Mouse (Mus musculus) MEL (cell line): ENCODE data around the gene Acat2. TPM values are rescaled to one million over a fixed set of nuclear protein-coding genes. Genes with fewer than 3 reads are reported as not detected.
A peak's percentile ranks its signal among the peaks of the same experiment; 100 is the strongest.

ENCODE experiments used
- DNase-seq: peaks from one replicate; pipeline ENCODE4 v3.0.0; 2011; ENCODE audit warnings: low read depth, low spot score
- H3K27ac ChIP-seq: 2 replicates; pipeline ENCODE4 v1.5.1; 2012; ENCODE audit warnings: low read depth, mild to moderate bottlenecking, control low read depth, low read length, moderate library complexity; ENCODE audit not compliant: control insufficient read depth
- H3K27me3 ChIP-seq, 2 experiments: fragments of 150-350 bp in 1 of 2; sonication (generic) in 1 of 2; 2 replicates each; pipeline ENCODE4 v1.6.1; 2012; ENCODE audit warnings: low read length in 2 of 2, mild to moderate bottlenecking in 2 of 2, improper control_type of control experiment in 1 of 2, moderate library complexity in 1 of 2; ENCODE audit not compliant: insufficient read depth in 2 of 2, control insufficient read depth in 1 of 2
- H3K36me3 ChIP-seq, 2 experiments: 2 replicates each; pipeline ENCODE4 v1.6.1; 2012 to 2014; ENCODE audit warnings: low read length in 2 of 2, improper control_type of control experiment in 1 of 2, inconsistent platforms in 1 of 2, mild to moderate bottlenecking in 1 of 2; ENCODE audit not compliant: insufficient read depth in 2 of 2, control insufficient read depth in 1 of 2
- H3K4me1 ChIP-seq, 2 experiments: fragments of 150-350 bp in 1 of 2; sonication (generic) in 1 of 2; 2 replicates each; pipeline ENCODE4 v1.6.1; 2012; ENCODE audit warnings: low read length in 2 of 2, improper control_type of control experiment in 1 of 2, mild to moderate bottlenecking in 1 of 2; ENCODE audit not compliant: insufficient read depth in 2 of 2, control insufficient read depth in 1 of 2
- H3K4me3 ChIP-seq, 2 experiments: fragments of 150-350 bp in 1 of 2; sonication (generic) in 1 of 2; 2 replicates each; pipeline ENCODE4 v1.5.1; 2012; ENCODE audit warnings: low read depth in 2 of 2, low read length in 2 of 2, mild to moderate bottlenecking in 2 of 2, moderate library complexity in 2 of 2, control low read depth in 1 of 2, improper control_type of control experiment in 1 of 2; ENCODE audit not compliant: control insufficient read depth in 1 of 2, insufficient read depth in 1 of 2
- H3K79me2 ChIP-seq: 2 replicates; pipeline ENCODE4 v1.6.1; 2012; ENCODE audit warnings: mild to moderate bottlenecking, low read length, moderate library complexity; ENCODE audit not compliant: control insufficient read depth, poor library complexity, insufficient read depth
- H3K9ac ChIP-seq: 2 replicates; pipeline ENCODE4 v1.6.1; 2012; ENCODE audit warnings: low read depth, mild to moderate bottlenecking, control low read depth, low read length, moderate library complexity; ENCODE audit not compliant: control insufficient read depth, poor library complexity, severe bottlenecking
- H3K9me3 ChIP-seq: fragments of 150-350 bp; sonication (generic); replicated peaks from 2 replicates; pipeline ENCODE4 v1.6.1; 2012; ENCODE audit warnings: mild to moderate bottlenecking, low read length, improper control_type of control experiment, moderate library complexity; ENCODE audit not compliant: insufficient read depth
- CHD2 ChIP-seq: IDR thresholded peaks from 2 replicates; pipeline ENCODE4 v1.6.1; 2011; ENCODE audit warnings: low read length, improper control_type of control experiment
- ELF1 ChIP-seq: IDR thresholded peaks from 2 replicates; pipeline ENCODE4 v1.6.1; 2014; ENCODE audit warnings: low read depth, mild to moderate bottlenecking, inconsistent platforms, low read length, improper control_type of control experiment, moderate library complexity
- EP300 ChIP-seq, 2 experiments: IDR thresholded peaks; 2 replicates each; pipeline ENCODE4 v1.6.1; 2011; ENCODE audit warnings: improper control_type of control experiment in 2 of 2, low read length in 2 of 2, low read depth in 1 of 2, mild to moderate bottlenecking in 1 of 2
- ETS1 ChIP-seq: IDR thresholded peaks from 2 replicates; pipeline ENCODE4 v1.6.1; 2012; ENCODE audit warnings: low read depth, mild to moderate bottlenecking, inconsistent platforms, low read length, improper control_type of control experiment, moderate library complexity
- GATA1 ChIP-seq: IDR thresholded peaks from 2 replicates; pipeline ENCODE4 v1.6.1; 2011; ENCODE audit warnings: low read depth, low read length, improper control_type of control experiment
- KAT2A ChIP-seq: conservative IDR thresholded peaks from 2 replicates; pipeline ENCODE4 v1.6.1; 2012; ENCODE audit warnings: low read depth, low read length, improper control_type of control experiment, inconsistent platforms
- MAFK ChIP-seq: IDR thresholded peaks from 2 replicates; pipeline ENCODE4 v1.6.1; 2011; ENCODE audit warnings: low read depth, mild to moderate bottlenecking, low read length, improper control_type of control experiment, borderline replicate concordance
- MAX ChIP-seq: IDR thresholded peaks from 2 replicates; pipeline ENCODE4 v1.6.1; 2011; ENCODE audit warnings: low read length, improper control_type of control experiment
- MAZ ChIP-seq: IDR thresholded peaks from 2 replicates; pipeline ENCODE4 v1.6.1; 2012; ENCODE audit warnings: low read depth, mild to moderate bottlenecking, inconsistent platforms, low read length, improper control_type of control experiment
- MXI1 ChIP-seq: IDR thresholded peaks from 2 replicates; pipeline ENCODE4 v1.6.1; 2011; ENCODE audit warnings: mild to moderate bottlenecking, low read depth, low read length, improper control_type of control experiment
- MYC ChIP-seq: IDR thresholded peaks from 2 replicates; pipeline ENCODE4 v1.6.1; 2011; ENCODE audit warnings: low read depth, mild to moderate bottlenecking, low read length, improper control_type of control experiment, moderate library complexity
- POLR2A ChIP-seq, 2 experiments: IDR thresholded peaks; 2 replicates each; pipeline ENCODE4 v1.6.1; 2011 to 2012; ENCODE audit warnings: low read length in 2 of 2, mild to moderate bottlenecking in 2 of 2, control low read depth in 1 of 2, improper control_type of control experiment in 1 of 2, low read depth in 1 of 2, moderate library complexity in 1 of 2; ENCODE audit not compliant: control insufficient read depth in 1 of 2, insufficient read depth in 1 of 2, poor library complexity in 1 of 2
- POLR2AphosphoS2 ChIP-seq: IDR thresholded peaks from 2 replicates; pipeline ENCODE4 v1.6.1; 2011; ENCODE audit warnings: low read length, improper control_type of control experiment
- POLR2AphosphoS5 ChIP-seq: IDR thresholded peaks from 2 replicates; pipeline ENCODE4 v1.6.1; 2012; ENCODE audit warnings: low read depth, borderline replicate concordance, mild to moderate bottlenecking, inconsistent platforms, low read length, moderate library complexity, mixed read lengths
- RAD21 ChIP-seq: IDR thresholded peaks from 2 replicates; pipeline ENCODE4 v1.6.1; 2011; ENCODE audit warnings: mild to moderate bottlenecking, low read depth, low read length, improper control_type of control experiment
- SIN3A ChIP-seq: IDR thresholded peaks from 2 replicates; pipeline ENCODE4 v1.6.1; 2012; ENCODE audit warnings: low read length, improper control_type of control experiment, inconsistent platforms
- UBTF ChIP-seq: IDR thresholded peaks from 2 replicates; pipeline ENCODE4 v1.6.1; 2012; ENCODE audit warnings: low read depth, mild to moderate bottlenecking, inconsistent platforms, low read length, improper control_type of control experiment, moderate library complexity, borderline replicate concordance; ENCODE audit not compliant: insufficient read depth
- USF2 ChIP-seq, 2 experiments: IDR thresholded peaks; 2 replicates each; pipeline ENCODE4 v1.6.1; 2011 to 2012; ENCODE audit warnings: improper control_type of control experiment in 2 of 2, low read length in 2 of 2, borderline replicate concordance in 1 of 2, inconsistent platforms in 1 of 2, low read depth in 1 of 2, mild to moderate bottlenecking in 1 of 2; ENCODE audit not compliant: insufficient read depth in 1 of 2
- ZKSCAN1 ChIP-seq: IDR thresholded peaks from 2 replicates; pipeline ENCODE4 v1.6.1; 2012; ENCODE audit warnings: low read depth, mild to moderate bottlenecking, inconsistent platforms, low read length, improper control_type of control experiment, moderate library complexity
- ZNF384 ChIP-seq: IDR thresholded peaks from 2 replicates; pipeline ENCODE4 v1.6.1; 2012; ENCODE audit warnings: low read depth, mild to moderate bottlenecking, inconsistent platforms, low read length, improper control_type of control experiment
- polyA plus RNA-seq, 2 experiments: library from polyadenylated mRNA; stranded (reverse) in 1 of 2; unstranded in 1 of 2; fragments of >175 nt in 1 of 2; fragments of >200 nt in 1 of 2; gene quantifications; 2 replicates each; pipeline versions ENCODE4 v1.2.1 to v1.2.4; 2012; ENCODE audit warnings: low replicate concordance in 2 of 2, low read depth in 1 of 2; ENCODE audit not compliant: insufficient read length in 2 of 2, insufficient read depth in 1 of 2, missing spikeins in 1 of 2
- total RNA-seq: library from RNA; depleted of rRNA; stranded (reverse); fragments of 300-350 nt; gene quantifications from 2 replicates; pipeline ENCODE4 v1.2.3, GENCODE M21; 2012

Gene Acat2
- total and polyA plus RNA-seq, 3 experiments, result 33.8 to 60.1 TPM; not detected in 1

DNA sequence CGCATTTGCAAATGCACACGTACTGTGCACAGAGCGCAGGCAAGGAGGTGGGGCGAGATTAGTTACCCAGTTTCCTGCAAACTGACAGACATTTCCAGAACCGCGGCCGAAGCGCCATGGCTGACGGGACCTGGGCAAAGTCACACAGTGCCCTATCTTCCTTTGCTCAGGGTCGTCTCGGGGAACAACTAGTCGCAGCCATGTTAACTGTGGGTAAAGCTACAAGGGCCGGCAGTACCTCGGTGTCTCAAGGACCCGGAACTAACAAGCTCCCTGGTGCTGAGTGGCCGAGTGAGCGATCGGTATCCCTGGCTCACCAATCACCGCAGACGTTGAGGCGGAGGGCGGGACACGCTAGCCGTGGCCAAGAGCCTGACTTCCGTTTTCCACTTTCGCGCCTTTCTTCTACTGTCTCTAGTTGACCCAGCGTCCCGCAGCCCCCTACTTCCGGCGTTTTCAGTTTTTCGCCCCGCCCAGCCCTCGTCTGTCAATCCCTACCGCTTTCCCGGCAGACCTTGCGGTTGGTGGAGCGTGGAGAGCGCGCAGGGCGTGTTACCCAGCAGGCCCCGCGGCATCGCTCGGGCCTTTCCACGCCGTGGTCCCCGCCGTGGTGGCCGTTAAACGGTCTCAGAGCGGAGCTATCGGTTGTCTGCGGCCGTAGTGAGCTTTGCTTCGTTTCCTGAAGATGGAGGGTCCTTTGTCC, 44.5 kb downstream of the Acat2 start, which contains the start of gene Mrpl18 (continued):
- TF ChIP-seq POLR2AphosphoS5 (peak; percentile 61; the same call in 1 of the 2 replicates), ZNF384 (no peak), ELF1 (peak; percentile 95), EP300 (IDR thresholded peaks at IDR 0.05; ENCODE audit: low read depth in 1 of 2, low read length in 2 of 2) (peak in 1 of 2 experiments; percentile 37; a peak in 2 of 4 replicates)

DNA sequence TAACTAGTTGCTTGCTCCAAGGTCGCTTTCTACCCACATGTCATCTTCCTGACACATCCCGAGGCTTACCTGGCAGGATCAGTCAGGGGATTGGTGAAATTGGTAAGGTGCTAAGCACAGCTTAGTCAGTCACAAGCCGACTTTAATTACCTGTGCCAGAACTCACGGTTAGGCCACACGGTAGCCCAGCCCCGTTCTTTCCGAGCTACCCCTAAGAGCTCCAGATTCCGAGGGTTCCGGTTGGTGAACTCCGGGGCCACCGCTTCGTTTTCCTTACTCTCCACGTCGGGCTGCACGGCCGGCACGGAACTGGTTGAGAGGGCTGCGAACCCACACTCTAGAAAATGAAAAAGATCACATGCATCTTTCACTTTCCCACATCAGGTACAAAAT, 45.1 kb downstream of the Acat2 start, which contains the start of gene Tcp1:
TSS of gene Tcp1 (plus strand) at position 214 of the 393 bp plus-strand sequence.
- peak; percentile 11; the same call in 1 of the 2 replicates for TF ChIP-seq SIN3A
- TF ChIP-seq USF2 (IDR thresholded peaks at IDR 0.05; ENCODE audit: borderline replicate concordance in 1 of 2, insufficient read depth in 1 of 2, low read depth in 1 of 2, low read length in 2 of 2), result no peak
- TF ChIP-seq MXI1, result peak; percentile 45; the same call in 1 of the 2 replicates
- no peak for TF ChIP-seq CHD2
- TF ChIP-seq POLR2A (IDR thresholded peaks at IDR 0.05; ENCODE audit: control insufficient read depth in 1 of 2, insufficient read depth in 1 of 2, low read depth in 1 of 2, low read length in 2 of 2, poor library complexity in 1 of 2), result 0 out of 4 replicates have a peak, but pooled peaks of 1 of the 2 experiments have one; percentile 8
- no peak for TF ChIP-seq MAFK
- no peak for TF ChIP-seq UBTF
- TF ChIP-seq ETS1, result no peak
- no peak for TF ChIP-seq ZKSCAN1
- TF ChIP-seq, all 39 proteins: peak for 3
- Histone ChIP-seq H3K36me3 (peaks cover 31 to 36% of the 10 kb centered on the region in 2 experiments), H3K9me3 (no peaks in the 10 kb centered on the region), H3K9ac (peak within 1 kb of the TSS; percentile 93), H3K4me1 (peaks cover 0 to 6% of the 10 kb centered on the region in 2 experiments; a peak in 2 of 4 replicates), H3K27me3 (no peaks in the 10 kb centered on the region), H3K27ac (peak within 1 kb of the TSS; percentile 92), H3K4me3 (peak within 1 kb of the TSS; percentile 65 to 97), H3K79me2 (peaks cover 41% of the 10 kb centered on the region)
- DNase-seq, result no peak

DNA sequence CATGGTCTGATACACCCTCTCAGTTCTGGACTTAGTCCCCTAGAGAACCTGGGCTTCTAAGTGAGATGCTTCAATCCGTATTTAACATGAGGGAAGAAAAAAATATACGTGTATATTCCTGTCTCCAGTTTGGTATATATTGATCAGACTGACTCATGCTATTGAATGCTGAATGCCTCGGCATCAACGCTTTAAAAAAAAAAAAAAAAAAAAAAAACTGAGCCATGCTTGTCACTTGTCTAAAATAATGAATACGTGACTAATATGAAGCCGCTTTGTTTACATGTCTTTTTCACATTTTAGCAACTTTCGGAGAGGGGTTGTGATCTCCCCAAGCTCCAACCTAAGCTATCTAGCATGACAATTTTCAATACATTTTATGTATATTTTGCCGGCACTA, 50.2 kb downstream of the Acat2 start:
- Histone ChIP-seq H3K4me3 (no peak overlapping the region), H3K4me1 (0 out of 4 replicates have a peak, but pooled peaks cover 0 to 3% of the 10 kb centered on the region in 2 experiments), H3K9ac (no peak overlapping the region), H3K9me3 (no peaks in the 10 kb centered on the region), H3K27ac (no peak overlapping the region), H3K36me3 (peaks cover 5 to 10% of the 10 kb centered on the region in 2 experiments; a peak in 3 of 4 replicates), H3K79me2 (peaks cover 14% of the 10 kb centered on the region), H3K27me3 (no peaks in the 10 kb centered on the region)
- peak; percentile 58; the same call in 1 of the 2 replicates for TF ChIP-seq ZNF384
- TF ChIP-seq CHD2, result no peak
- TF ChIP-seq MYC, result no peak
- TF ChIP-seq MAZ, result no peak
- TF ChIP-seq MAX, result no peak
- no peak for TF ChIP-seq RAD21
- no peak for TF ChIP-seq KAT2A
- TF ChIP-seq POLR2AphosphoS5, result no peak
- TF ChIP-seq GATA1, result no peak
- TF ChIP-seq POLR2AphosphoS2, result peak; percentile 37
- no peak for DNase-seq
